Mouse (Mus musculus) right cerebral cortex, postnatal 36 days (tissue): ENCODE results near the gene Gm10959.
"Not testable (repeated sequence)": the region's sequence is repeated elsewhere in the genome, so short reads cannot be mapped to it uniquely, and the experiment has no call there.

Experiments
- DNase-seq, 2 experiments: peaks; one replicate each; pipeline ENCODE4 v3.0.0; 2022; ENCODE audit warnings: low spot score in 2 of 2, mixed read lengths in 1 of 2

The Gm10959 gene

DNA sequence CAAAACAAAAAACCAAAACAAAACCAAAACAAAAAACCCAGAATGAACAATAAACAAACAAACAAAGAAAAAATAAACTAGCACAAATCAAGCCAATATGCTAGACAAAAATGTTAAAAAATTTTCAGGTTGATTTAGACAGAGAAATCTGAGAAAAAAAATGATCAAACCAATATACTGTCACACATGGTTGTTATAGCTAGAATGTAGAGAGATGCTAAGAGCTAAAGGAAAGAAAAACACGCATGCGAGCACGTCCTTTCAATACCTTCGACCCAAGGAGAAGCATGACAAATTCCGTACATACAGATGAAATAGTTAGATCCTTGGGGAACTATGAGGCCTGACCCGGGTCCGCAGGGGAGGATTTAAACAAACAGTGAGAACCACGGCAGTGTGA is at the start of gene Gm10959:
Gene Gm10959 (minus strand): TSS at position 101 of the 400 bp plus-strand sequence.
- no peak for DNase-seq

DNA sequence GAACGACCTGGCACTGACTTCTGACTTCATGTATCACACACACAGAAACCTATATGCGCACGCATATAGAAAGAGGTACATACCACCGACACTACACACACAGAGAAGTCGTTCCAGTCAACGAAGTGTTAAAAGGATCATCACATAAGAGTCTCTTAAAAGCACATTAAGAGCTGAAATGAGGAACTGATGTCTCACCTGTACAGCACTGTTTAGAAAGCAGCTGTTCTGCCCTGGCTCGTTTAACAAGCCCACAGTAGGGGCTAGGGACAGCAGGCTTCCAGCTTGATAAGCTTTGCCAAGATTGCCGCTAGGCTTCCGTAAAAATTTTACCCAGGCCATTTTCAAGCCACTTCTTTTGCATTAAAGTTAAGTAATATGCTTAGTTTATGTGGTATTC is 49.2 kb upstream of the Gm10959 start:
- DNase-seq, result no peak

DNA sequence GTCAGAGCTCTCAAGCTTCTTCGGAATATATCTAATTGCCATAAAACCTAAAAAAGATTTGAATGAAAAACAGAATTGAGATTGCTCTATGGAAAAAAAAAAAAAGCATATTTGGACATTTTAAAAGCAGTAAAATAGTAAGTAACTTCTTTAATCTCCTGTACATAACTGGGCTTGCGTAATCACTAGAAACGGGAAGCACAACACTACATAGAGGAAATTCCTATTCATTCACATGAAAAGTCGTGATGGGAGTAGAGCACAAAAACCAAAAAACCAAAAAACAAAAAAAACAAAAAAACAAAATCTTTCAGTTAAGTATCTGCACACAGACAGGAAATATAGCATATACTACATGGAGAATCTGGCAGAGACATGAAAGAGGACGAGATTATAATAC is 45.1 kb upstream of the Gm10959 start:
- no peak for DNase-seq

DNA sequence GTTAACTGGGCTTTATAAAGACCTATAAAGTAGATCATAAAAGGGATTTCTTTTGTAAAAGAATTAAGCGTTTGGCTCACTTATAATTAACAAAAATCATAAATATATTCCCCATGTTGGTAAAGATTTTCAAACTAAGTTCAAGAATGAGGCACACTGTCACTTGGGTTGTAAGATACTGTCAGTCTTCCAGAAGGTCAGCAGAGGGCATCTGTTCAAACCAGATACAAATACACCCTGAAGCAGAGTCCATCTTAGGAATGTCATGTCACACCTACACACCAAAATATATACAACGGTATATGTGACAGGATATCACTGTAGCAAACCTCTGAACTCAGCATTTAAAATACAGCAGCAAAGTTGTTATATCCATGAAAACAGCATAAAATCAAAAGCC is 31.0 kb upstream of the Gm10959 start:
- DNase-seq, result no peak

DNA sequence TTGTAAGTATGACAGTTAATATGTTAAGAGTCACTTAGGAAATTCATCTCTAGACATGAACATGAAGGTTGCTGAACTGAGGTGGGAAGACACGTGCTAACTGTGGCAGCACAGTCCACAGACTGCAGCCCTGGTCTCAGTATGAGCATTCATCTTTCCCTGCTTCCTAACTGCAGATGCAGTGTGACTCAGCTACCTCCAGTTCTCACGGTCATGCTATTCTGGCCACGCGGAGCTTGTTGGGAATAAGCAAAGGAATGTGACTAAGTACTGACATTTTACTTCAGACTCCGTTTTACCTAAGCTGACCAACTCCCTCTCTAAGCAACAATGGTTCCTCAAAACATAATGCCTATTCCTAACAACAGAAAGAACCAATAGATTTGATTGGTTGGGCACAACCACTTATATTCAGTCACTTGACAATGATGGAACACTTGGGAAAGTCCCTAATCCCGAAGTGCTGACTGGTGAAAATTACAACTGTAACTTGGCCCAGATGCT is 24.3 kb upstream of the Gm10959 start:
- DNase-seq, result no peak

DNA sequence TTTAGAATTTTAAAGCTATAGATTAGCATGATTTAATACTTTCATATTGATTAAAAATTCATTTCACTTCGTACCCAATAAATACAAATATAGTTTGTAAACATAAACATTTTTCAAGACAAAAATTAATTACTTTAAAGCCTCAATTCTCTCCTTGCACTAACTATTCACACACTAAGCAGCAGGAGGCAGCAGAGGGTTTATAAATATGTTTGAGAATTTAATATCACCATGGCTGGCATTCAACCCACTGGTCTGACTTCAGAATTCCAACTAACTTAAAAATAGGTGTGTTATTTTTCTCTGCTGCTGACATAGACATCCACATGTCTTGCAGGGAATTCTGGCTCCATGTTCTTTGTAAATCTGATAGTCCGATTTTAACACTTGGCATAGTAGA is 20.1 kb upstream of the Gm10959 start:
- no peak for DNase-seq

DNA sequence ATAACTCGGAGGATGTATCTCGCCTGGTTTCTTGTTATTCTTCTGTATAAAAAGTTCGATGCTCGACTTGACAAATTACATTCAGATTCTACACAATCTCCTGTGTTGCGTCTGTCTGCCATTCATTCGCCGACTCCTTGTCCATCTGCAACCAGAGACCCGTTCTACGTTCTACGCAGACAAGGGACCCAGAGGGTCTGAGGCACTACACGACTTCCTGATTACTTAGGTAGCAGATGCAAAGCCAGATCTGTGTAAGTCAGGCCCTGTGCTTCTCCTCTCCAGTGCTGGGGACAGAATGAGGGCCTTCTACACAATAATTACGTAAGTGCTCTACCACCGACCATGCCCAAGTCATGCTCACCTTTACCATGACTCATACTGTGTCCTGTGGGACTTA is 18.0 kb upstream of the Gm10959 start:
- not testable (repeated sequence) for DNase-seq

DNA sequence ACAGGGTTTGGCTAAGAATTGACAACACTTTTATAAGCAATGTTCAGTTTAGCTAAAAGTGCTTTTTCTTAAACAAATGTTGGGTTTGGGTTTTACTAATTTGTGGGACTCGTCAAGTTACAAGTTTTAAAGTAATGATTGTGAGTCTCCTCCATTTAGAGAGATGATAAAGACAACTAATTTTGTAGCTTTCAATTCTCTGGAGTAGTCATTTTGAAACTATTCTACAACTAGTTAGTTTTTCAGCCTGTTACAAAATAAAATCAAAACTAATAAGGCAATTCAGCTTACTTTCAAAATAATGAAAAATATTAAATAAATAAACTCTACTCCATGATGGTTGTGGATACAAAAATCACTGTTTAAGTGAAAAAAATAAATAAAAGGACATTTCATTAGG is 13.3 kb upstream of the Gm10959 start:
- no peak for DNase-seq

DNA sequence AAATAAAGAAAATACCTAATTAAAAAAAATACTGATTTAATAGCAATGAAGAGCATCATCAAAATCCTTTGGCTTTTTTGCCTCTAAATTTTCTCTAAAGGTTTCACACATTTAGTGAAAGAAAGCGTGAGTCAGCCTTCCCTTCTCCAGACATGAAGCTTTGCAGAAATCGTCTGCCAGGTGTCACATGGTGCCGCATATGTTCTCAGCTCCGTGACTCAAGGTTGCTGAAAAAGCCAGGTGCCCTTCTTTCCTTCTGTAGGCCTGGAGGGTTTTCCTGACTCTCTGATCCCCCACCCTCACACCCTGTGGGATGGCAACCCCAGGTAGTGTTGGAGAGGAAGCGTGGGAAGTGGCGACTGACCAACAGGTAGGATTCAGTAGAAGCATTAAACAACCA is 10.6 kb upstream of the Gm10959 start:
- peak; percentile 27 to 55 for DNase-seq

DNA sequence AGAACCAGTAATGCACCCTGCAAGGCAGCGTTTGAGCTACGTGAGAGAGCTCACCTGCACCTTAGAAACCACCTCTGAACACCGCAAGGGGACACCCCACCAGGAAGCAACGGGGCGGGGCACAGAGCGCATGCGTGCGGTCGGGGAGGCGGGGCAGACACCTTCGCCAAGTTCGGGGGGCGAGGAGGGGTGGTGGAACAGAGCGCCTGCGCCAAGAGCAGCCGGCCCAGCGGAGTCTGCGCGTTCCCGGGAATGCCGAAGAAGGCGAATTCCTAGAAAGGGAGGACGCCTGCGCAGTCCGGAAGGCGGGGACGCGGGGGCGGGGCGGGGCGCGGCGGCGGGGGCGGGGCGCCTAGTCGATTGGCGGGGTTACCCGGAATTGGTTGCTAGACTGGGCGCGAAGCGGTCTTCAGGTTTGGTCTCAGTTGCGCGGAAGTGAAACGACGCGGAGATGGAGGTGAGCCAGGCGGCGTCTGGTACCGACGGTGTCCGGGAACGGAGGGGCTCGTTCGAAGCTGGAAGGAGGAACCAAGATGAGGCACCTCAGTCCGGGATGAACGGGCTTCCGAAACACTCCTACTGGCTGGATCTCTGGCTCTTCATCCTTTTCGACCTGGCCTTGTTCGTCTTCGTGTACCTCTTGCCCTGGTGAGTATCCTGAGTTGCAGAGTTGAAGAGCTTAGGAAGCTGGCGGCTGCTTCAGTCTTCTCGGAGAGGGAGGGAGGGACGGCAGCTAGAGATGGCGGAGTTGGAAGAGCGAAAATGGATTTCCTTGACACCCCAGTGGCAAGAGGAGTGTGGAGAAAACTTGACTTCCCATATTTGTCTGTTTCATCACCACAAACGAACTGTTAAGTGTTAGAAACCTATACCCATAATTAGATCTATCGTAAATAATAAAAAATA is 5.1 kb upstream of the Gm10959 start, which contains the start of gene 1810037I17Rik:
Gene 1810037I17Rik (plus strand): TSS at position 195 of the 906 bp plus-strand sequence.
- peak; percentile 94 to 95 for DNase-seq

DNA sequence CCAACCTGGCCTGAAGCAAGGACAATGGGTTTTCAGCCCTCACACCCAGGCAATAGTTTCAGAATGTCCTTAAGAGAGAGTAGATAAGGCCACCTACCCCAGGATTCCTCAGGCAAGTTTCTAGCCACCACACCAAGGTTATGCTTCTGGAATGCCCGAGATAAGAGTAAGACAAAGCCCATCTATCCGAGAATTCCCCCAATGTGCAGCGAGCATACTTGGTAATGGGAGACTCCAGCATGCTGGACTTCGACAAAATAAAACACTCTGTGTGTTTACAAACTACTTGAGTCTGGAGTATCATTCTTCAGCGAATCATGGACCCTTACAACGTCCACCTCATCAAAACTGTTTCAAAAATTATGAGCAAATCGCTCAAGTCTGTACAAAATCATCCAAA is 4.0 kb upstream of the Gm10959 start:
- DNase-seq, result no peak

DNA sequence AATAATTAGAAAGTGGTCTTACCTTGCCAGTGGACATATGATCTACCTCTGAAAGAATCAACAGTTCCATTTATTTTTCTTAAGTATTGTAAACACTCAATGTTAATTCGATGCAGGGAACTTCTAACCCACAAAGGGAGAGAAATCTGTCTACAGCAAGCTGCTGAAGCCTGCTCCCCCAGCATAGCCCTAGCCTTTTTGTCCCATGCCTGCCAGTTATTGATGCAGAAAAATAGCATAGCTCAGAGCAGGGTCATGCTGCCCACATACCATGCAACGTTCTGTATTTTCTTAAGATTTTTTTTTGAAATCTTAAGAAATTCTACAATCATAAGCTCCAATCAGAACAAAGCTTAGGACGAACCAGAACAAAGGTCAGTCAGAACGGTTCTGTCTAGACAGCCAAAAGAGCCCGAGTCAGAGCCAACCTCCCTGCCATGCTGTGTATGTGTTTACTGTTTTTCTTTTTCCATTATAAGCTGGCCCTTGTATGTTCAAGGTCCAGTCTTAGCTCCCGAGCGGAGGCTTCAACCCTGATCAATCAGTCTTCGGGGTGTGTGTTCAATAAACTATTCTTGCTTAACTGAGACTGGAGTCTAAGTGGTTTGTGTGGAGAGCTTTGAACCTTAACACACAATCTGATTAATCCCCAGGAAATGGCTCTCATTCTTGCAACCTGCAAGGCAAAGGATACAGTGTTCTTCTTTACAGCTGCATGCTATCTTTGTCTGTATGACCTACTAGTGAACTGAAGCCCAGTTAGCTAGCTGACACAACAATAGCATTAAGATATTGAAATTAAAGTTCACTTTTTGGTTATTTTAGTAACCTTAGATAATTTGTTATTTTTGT is 2.7 kb upstream of the Gm10959 start:
- DNase-seq, result no peak

DNA sequence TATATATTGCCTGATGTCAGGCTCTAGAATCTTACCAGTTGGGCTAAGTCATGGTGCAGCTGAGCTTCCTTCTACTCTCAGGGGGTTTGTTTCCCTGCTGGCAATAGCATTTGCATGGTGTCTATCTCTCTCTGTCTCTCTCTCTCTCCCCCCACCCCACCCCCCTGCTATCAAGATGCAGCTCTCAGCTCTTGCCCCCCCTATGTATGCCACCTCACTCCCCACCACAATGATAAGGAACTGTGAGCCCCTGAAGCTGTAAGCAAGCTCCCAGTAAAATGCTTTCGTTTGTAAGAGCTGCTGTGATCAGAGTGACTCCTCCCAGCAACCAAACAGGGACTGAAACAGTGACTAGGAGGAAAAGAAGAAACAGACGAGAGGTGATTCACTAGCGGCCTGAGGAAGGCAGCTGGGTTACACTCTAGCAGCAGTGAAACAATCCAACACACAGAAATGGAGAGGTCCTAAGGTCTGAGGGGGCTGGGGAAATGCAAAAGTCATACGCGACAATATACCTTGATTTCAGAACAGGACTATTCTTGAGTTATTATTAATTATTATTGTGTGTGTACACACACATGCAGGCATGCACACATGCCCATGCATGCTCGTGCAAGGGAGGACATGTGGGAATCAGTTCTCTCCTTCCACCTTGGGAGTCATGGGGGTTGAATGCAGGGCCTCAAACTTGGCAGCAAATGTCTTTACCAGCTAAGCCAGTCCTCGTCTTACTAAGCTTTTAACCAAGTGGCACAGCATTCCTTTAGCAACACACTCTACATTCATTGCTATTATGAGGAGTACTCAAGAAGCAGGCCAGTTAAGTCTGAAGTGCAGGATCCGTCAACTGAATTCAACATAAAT is 1.6 kb upstream of the Gm10959 start:
- DNase-seq, result no peak

DNA sequence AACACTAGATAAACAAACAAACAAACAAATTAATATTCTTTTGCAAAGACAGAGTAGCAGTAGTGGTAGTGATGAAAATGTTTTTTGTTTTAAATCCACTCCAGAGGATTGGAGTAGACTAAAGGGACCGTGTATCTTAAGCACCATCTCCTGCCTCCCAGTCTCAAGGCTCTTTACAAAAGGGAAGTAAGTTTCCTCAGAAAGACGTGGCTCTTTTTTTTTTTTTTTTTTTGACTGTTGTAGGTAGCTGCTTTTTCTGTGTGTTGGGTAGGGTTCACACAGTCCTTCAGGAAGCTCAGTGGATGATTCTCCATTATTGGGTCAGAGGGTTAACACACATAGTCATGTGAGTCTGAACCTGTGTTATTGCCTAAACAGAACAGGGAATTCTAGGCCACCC is 488 bp downstream of the Gm10959 start:
- DNase-seq, result no peak

DNA sequence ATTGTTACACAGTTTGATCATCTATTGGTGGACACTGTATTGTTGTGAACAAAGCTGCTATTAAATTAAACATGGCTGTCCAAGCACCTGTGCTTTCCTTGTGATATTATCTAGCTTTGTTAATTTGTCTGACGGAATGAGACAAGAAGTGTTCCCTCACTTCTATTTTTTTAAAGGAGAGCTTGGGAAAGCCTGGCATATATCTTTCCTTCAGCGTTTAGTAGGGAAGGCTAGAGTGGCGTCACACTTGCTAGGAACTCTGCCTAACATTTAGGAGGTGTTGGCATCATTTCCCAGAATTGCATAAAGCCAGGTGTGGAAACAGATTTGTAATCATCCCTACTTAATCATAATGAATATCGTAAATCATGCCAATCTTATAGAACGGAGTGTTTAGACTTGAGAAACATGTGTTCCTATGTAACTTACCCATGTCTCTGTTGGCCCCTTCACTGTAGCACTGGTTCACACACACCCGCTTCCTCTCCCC is 2.9 kb downstream of the Gm10959 start:
- DNase-seq, result no peak

DNA sequence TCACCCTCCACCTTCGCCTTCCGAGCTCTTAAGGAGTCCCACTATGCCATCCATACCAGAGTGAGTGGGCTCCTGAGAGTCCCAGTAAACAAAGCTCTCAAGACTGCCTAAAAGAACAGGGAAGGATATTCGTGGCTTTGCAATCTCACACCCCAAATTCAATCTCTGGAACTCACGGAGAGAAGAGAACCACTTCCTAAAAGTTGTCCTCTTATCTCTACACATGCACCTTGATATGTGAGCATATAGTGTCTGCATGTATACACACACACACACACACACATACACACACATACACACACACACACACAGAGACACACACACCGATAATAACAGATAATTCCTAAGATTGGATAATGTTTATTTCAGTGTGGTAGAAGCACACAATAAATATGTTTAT is 3.7 kb downstream of the Gm10959 start:
- DNase-seq, result no peak

DNA sequence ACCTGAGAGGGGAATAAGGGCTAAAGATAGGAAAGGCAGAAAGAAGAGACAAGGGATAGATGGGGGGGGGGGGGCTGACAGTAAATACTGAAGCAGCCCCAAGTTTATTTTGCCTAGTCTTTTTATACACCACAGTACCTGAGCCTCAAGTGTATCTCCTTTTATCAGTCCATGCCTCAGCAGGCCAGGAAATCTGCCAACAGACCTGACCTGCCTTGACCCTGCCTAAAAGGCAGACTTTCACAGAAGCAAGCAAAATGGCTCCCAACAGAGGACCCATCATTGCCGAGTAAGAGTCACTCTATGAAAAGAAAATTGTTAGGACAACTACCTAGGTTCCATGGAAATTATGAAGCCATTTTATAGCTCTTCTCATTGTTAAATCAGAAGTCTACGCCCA is 11.3 kb downstream of the Gm10959 start:
- no peak for DNase-seq

DNA sequence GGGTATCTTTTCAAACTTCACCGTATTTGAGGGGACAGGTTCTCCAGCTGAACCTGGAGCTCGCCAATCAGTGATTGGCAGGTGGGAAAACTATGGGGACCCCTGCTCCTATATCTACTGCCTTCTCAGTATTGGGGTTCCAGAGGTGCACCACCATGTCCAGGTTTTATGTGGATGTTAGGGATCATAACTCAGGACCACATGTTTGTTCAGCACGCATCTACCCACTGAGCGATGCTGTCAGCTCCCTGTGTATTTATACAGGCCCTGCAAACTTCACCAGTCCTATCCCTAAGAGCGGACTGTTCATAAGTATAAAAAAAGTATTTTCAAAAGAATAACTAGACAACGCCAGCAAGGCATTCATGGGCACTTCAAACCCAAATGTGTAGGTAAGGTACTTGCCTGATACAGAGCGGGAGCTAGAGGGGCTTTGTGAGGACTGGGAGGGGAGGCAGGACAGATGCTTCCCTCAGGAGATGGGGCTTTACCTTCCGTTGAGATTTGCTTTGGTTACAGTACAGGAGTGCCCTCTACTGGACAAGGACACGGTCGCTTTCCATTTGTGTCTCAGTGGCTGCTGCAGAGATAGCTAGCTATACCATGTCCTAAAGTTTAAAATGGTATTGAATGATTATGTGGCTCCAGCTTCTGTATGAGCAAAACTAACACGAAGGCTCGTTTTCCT is 15.3 kb downstream of the Gm10959 start:
- peak in 1 of 2 experiments; percentile 12 for DNase-seq

DNA sequence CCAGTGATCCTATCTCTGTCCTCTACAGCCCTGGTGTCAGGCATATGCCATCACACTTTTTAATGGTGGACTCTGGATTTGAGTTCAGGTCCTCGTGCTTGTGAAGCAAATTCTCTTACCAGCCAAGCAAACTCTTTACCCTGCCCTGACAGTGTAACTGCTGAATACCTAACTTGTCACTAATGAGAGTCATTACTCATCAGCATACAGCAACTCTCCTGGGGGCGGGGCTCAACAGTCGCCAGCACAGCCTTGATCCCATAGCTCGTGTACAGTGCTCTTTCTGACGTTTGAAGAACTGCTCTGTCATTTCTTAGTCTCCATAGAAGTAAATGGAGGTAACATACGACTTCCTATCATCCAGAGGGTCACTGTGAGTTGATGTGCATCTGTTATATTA is 20.9 kb downstream of the Gm10959 start:
- no peak for DNase-seq

DNA sequence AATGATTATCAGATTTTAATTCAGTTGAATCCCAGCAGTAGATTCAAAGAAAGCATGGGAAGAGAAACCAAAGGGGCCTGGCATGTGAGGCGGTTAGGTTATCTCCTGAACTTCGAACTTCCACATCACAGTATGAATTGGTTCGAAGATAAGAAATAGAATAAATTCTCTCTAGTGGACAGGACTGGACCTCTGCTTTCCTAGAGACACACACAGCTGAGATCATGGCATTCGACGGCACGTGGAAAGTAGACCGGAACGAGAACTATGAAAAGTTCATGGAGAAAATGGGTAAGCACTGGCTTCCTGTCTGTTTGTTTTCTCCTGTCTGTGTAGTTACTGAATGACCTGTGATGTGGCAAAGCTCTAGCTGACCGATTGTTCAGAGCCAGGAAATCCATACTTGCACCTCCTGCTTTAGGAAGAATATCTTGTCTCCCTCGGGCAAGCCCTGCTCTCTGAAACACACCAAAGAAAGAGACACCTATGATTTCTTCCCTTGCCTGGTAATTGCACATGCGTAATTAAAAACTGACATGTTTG is 23.9 kb downstream of the Gm10959 start:
- no peak for DNase-seq
